Mouse (Mus musculus) intestine, embryonic 16.5 days (tissue): ENCODE data around the gene Nfyc. TPM values are rescaled to one million over a fixed set of nuclear protein-coding genes. Genes with fewer than 3 reads are reported as not detected.

Experiments used
- ATAC-seq: fragments of 200-750 bp; cut with Nextera tagmentation; 2 replicates; pipeline ENCODE4 v1.8.0; 2017; ENCODE audit warnings: moderate TSS enrichment, moderate library complexity
- H3K27ac ChIP-seq: fragments of 300-500 bp; sonication (generic); 2 replicates; pipeline ENCODE4 v1.5.1; 2014; ENCODE audit warnings: mild to moderate bottlenecking, low read length
- H3K27me3 ChIP-seq: fragments of 300-500 bp; sonication (generic); replicated peaks from 2 replicates; pipeline ENCODE4 v1.6.1; 2014; ENCODE audit warnings: low read length, control low read depth, mixed read lengths; ENCODE audit not compliant: control insufficient read depth, insufficient read depth
- H3K36me3 ChIP-seq: fragments of 300-500 bp; sonication (generic); 2 replicates; pipeline ENCODE4 v1.6.1; 2014; ENCODE audit warnings: low read length, control low read depth; ENCODE audit not compliant: control insufficient read depth, insufficient read depth
- H3K4me1 ChIP-seq: fragments of 300-500 bp; sonication (generic); 2 replicates; pipeline ENCODE4 v1.6.1; 2014; ENCODE audit warnings: low read length, control low read depth, mixed read lengths; ENCODE audit not compliant: control insufficient read depth, insufficient read depth
- H3K4me2 ChIP-seq: fragments of 300-500 bp; sonication (generic); 2 replicates; pipeline ENCODE4 v1.6.1; 2014; ENCODE audit warnings: low read depth, low read length, control low read depth
- H3K4me3 ChIP-seq: fragments of 300-500 bp; sonication (generic); 2 replicates; pipeline ENCODE4 v1.5.1; 2014; ENCODE audit warnings: mild to moderate bottlenecking, low read length
- H3K9ac ChIP-seq: fragments of 300-500 bp; sonication (generic); 2 replicates; pipeline ENCODE4 v1.6.1; 2014; ENCODE audit warnings: low read depth, low read length
- H3K9me3 ChIP-seq: fragments of 300-500 bp; sonication (generic); 2 replicates; pipeline ENCODE4 v1.6.1; 2016; ENCODE audit warnings: low read length, control low read depth; ENCODE audit not compliant: control insufficient read depth
- WGBS: fragments of 180-500 bp; shearing (Covaris S2); extraction: QIAGEN DNeasy Blood & Tissue Kit; methylation state at CpG from one replicate; pipeline ENCODE4 v1.1.7; 2014; 5-methylcytosine and 5-hydroxymethylcytosine counted together
- polyA plus RNA-seq: library from polyadenylated mRNA; unstranded; fragments of >200 nt; fragmentation: Nextera tagmentation; extraction: Ambion mirVana; gene quantifications from 2 replicates; pipeline ENCODE4 v1.2.1, GENCODE M21; 2015

Gene Nfyc
- polyA plus RNA-seq, 1 experiment from 2014 or later = 85.8 TPM

GRCm38 (mm10) chr4:120830767-120831166 is 605 bp downstream of the Nfyc start:
- no peaks in the 10 kb centered on the region for H3K36me3 ChIP-seq
- 63% methylated on average over 5 of the region's 5 CpGs for WGBS
- no peaks in the 10 kb centered on the region for H3K27me3 ChIP-seq
- H3K9me3 ChIP-seq = no peaks in the 10 kb centered on the region
- H3K4me1 ChIP-seq = no peaks in the 10 kb centered on the region
- H3K27ac ChIP-seq = no peak overlapping the region
- ATAC-seq = no peak
- no peak overlapping the region for H3K4me3 ChIP-seq
- no peak overlapping the region for H3K4me2 ChIP-seq
- H3K9ac ChIP-seq = no peak overlapping the region

- Histone ChIP-seq H3K4me2 (no peak overlapping the region), H3K4me3 (no peak overlapping the region), H3K4me1 (peaks cover 6% of the 10 kb centered on the region), H3K27me3 (no peaks in the 10 kb centered on the region), H3K36me3 (no peaks in the 10 kb centered on the region), H3K9ac (0 out of 2 replicates have a peak overlapping the region, but pooled peaks have one; percentile 58), H3K9me3 (no peaks in the 10 kb centered on the region), H3K27ac (peak overlapping the region; percentile 85; the same call in 1 of the 2 replicates)
- 86% methylated on average over 6 of the region's 6 CpGs for WGBS
- ATAC-seq = no peak
Observed at GRCm38 (mm10) chr4:120826418-120826817, 5.0 kb downstream of the Nfyc start.

GRCm38 (mm10) chr4:120825577-120826326 is 5.6 kb downstream of the Nfyc start:
- under 1% methylated on average over 44 of the region's 55 CpGs for WGBS
- no peaks in the 10 kb centered on the region for H3K36me3 ChIP-seq
- no peaks in the 10 kb centered on the region for H3K27me3 ChIP-seq
- peak overlapping the region; percentile 58 for H3K4me2 ChIP-seq
- H3K27ac ChIP-seq = peak overlapping the region; percentile 99
- ATAC-seq = peak; percentile 97
- peak overlapping the region; percentile 99 for H3K9ac ChIP-seq
- peak overlapping the region; percentile 80 for H3K4me3 ChIP-seq
- peaks cover 6% of the 10 kb centered on the region for H3K4me1 ChIP-seq
- H3K9me3 ChIP-seq = no peaks in the 10 kb centered on the region

GRCm38 (mm10) chr4:120825100-120825553 is 6.2 kb downstream of the Nfyc start:
- Histone ChIP-seq H3K9me3 (no peaks in the 10 kb centered on the region), H3K4me2 (peak overlapping the region; percentile 58), H3K27ac (peak overlapping the region; percentile 99), H3K27me3 (no peaks in the 10 kb centered on the region), H3K9ac (peak overlapping the region; percentile 99), H3K4me1 (peaks cover 6% of the 10 kb centered on the region), H3K36me3 (no peaks in the 10 kb centered on the region), H3K4me3 (peak overlapping the region; percentile 80)
- WGBS = under 1% methylated on average over 48 of the region's 53 CpGs
- peak; percentile 96 for ATAC-seq

- no peak overlapping the region for H3K4me2 ChIP-seq
- ATAC-seq = no peak
- no peaks in the 10 kb centered on the region for H3K36me3 ChIP-seq
- WGBS = 94% methylated on average over 2 of the region's 2 CpGs
- H3K9me3 ChIP-seq = no peaks in the 10 kb centered on the region
- H3K9ac ChIP-seq = no peak overlapping the region
- H3K27me3 ChIP-seq = no peaks in the 10 kb centered on the region
- peaks cover 11% of the 10 kb centered on the region for H3K4me1 ChIP-seq
- H3K27ac ChIP-seq = no peak overlapping the region
- no peak overlapping the region for H3K4me3 ChIP-seq
Observed at GRCm38 (mm10) chr4:120822191-120822911, 9.0 kb downstream of the Nfyc start.

- peaks cover 22% of the 10 kb centered on the region for H3K4me1 ChIP-seq
- H3K9ac ChIP-seq = no peak overlapping the region
- H3K4me3 ChIP-seq = no peak overlapping the region
- no peak overlapping the region for H3K4me2 ChIP-seq
- H3K27me3 ChIP-seq = no peaks in the 10 kb centered on the region
- ATAC-seq = no peak
- H3K36me3 ChIP-seq = no peaks in the 10 kb centered on the region
- WGBS = 88% methylated on average over 2 of the region's 2 CpGs
- H3K27ac ChIP-seq = no peak overlapping the region
- no peaks in the 10 kb centered on the region for H3K9me3 ChIP-seq
Observed at GRCm38 (mm10) chr4:120819871-120820270, 11.5 kb downstream of the Nfyc start.

GRCm38 (mm10) chr4:120819296-120819695 is 12.1 kb downstream of the Nfyc start:
- Histone ChIP-seq H3K36me3 (no peaks in the 10 kb centered on the region), H3K9ac (no peak overlapping the region), H3K4me1 (peaks cover 22% of the 10 kb centered on the region), H3K27ac (no peak overlapping the region), H3K9me3 (no peaks in the 10 kb centered on the region), H3K4me2 (no peak overlapping the region), H3K4me3 (no peak overlapping the region), H3K27me3 (no peaks in the 10 kb centered on the region)
- no peak for ATAC-seq
- 43% methylated on average over 1 of the region's 1 CpGs for WGBS

GRCm38 (mm10) chr4:120817951-120818350 is 13.4 kb downstream of the Nfyc start:
- Histone ChIP-seq H3K9ac (no peak overlapping the region), H3K4me2 (no peak overlapping the region), H3K4me1 (peaks cover 22% of the 10 kb centered on the region), H3K4me3 (no peak overlapping the region), H3K36me3 (no peaks in the 10 kb centered on the region), H3K9me3 (no peaks in the 10 kb centered on the region), H3K27me3 (no peaks in the 10 kb centered on the region), H3K27ac (no peak overlapping the region; the same call in 1 of the 2 replicates)
- ATAC-seq = no peak
- 42% methylated on average over 2 of the region's 2 CpGs for WGBS

GRCm38 (mm10) chr4:120817002-120817774 is 14.2 kb downstream of the Nfyc start:
- H3K9ac ChIP-seq = no peak overlapping the region
- H3K36me3 ChIP-seq = no peaks in the 10 kb centered on the region
- no peak overlapping the region for H3K4me3 ChIP-seq
- WGBS = 25% methylated on average over 3 of the region's 3 CpGs
- peaks cover 22% of the 10 kb centered on the region for H3K4me1 ChIP-seq
- no peak overlapping the region for H3K4me2 ChIP-seq
- H3K27me3 ChIP-seq = no peaks in the 10 kb centered on the region
- H3K9me3 ChIP-seq = no peaks in the 10 kb centered on the region
- H3K27ac ChIP-seq = peak overlapping the region; percentile 65
- ATAC-seq = no peak
